Comparison of ENCODE assay signal across 11 mouse cellular contexts in the genomic region with DNA sequence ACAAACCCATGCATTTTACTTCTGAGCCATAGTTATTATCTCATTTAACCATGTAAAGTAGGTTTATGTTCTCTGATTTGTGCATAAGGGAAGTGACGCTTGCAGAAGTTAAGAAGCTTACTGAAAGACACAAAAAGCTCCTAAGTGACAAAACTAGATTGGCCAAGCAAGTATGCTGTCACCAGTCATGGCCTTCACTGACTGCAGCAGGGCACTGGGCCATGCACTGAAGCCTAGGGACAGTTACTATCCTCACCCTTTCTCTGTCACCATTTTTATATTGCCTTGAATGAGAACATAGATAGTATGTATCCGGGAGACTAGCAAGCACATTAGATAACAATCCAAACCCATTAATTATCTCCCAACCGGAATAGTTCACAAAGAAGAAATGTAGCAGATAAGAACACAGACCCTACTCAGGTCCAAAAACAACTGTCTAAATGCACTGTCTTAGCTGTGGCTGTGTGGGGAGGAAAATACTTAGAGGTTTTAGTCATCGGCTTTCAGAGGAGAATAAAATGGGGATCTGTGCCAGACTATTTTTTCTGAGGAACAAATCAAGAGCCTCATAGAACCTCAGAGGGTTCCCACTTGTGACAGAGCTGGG.
A peak's percentile ranks its signal among the peaks of the same experiment; 100 is the strongest.
DNase-seq lines count a peak whose midpoint lies in the region; ATAC-seq and TF ChIP-seq lines count a peak whose summit lies in the region.
"Had no signal": no experiment of that assay in that cellular context is flagged by ENCODE, and none has a peak within 500 bp of the region (broad histone marks: within the 10 kb centered on the region; RNA-seq: fewer than 3 reads in every experiment).

No protein-coding gene starts in this region.

- H3K27ac ChIP-seq in liver, adult 2 months (replicated peaks; ENCODE audit: insufficient read depth, low read depth, low read length): peak overlapping the region; percentile 48
- H3K27ac ChIP-seq in liver, embryonic 11.5 days (ENCODE audit: low read depth, low read length): no peak overlapping the region
- H3K27ac ChIP-seq: intestine, embryonic 15.5 days; neural tube, embryonic 12.5 days had no signal

- ATAC-seq in liver, embryonic 11.5 days (replicated peaks; ENCODE audit: low FRiP score): no peak
- ATAC-seq: intestine, embryonic 15.5 days had no signal

- no peak for TF ChIP-seq CTCF in liver, adult 2 months (IDR thresholded peaks at IDR 0.05; ENCODE audit: low read depth, low read length)

- intact Hi-C loops in left cerebral cortex, postnatal 36 days (cut with DNase I): no loop called here

- no peak overlapping the region for H3K4me3 ChIP-seq in liver, adult 2 months (ENCODE audit: insufficient read depth, low read depth, low read length)
- no peak overlapping the region for H3K4me3 ChIP-seq in liver, embryonic 11.5 days (ENCODE audit: low read depth, low read length)
- H3K4me3 ChIP-seq: intestine, embryonic 15.5 days; neural tube, embryonic 12.5 days had no signal

- H3K79me2 ChIP-seq in liver, adult 2 months (ENCODE audit: control insufficient read depth, insufficient read depth, low read length): no peaks in the 10 kb centered on the region

- H3K27me3 ChIP-seq in liver, adult 2 months (ENCODE audit: control insufficient read depth, insufficient read depth, low read length): no peaks in the 10 kb centered on the region
- H3K27me3 ChIP-seq in liver, embryonic 11.5 days (replicated peaks; ENCODE audit: control insufficient read depth, insufficient read depth, low read length): no peaks in the 10 kb centered on the region
- H3K27me3 ChIP-seq: intestine, embryonic 15.5 days; neural tube, embryonic 12.5 days had no signal

- DNase-seq in adrenal gland, adult (ENCODE audit: inconsistent age in 2 of 2, low spot score in 1 of 2): peak; percentile 24 to 64
- DNase-seq in adrenal gland, adult 18-20 months (ENCODE audit: low spot score in 2 of 2): no peak
- no peak for DNase-seq in liver, adult 2 months (ENCODE audit: extremely low read depth, low read depth, low spot score)
- DNase-seq in liver, embryonic 11.5 days (ENCODE audit: low spot score): no peak
- DNase-seq in heart, adult 9 months (ENCODE audit: low spot score in 2 of 2): peak; percentile 14 to 35
- DNase-seq in kidney, postnatal 10 days: peak; percentile 24
- DNase-seq in ovary, adult 18-20 months (ENCODE audit: low spot score): no peak
- DNase-seq in left cerebral cortex, postnatal 36 days (ENCODE audit: low spot score in 2 of 2): no peak

- H3K36me3 ChIP-seq in liver, adult 2 months (ENCODE audit: control insufficient read depth, insufficient read depth, low read length): no peaks in the 10 kb centered on the region
- H3K36me3 ChIP-seq in liver, embryonic 11.5 days (ENCODE audit: control insufficient read depth, insufficient read depth, low read length): no peaks in the 10 kb centered on the region; the same call in 1 of the 2 replicates
- H3K36me3 ChIP-seq: intestine, embryonic 15.5 days had no signal

- peaks cover 2% of the 10 kb centered on the region; the same call in 1 of the 2 replicates for H3K4me1 ChIP-seq in liver, adult 2 months (ENCODE audit: control insufficient read depth, insufficient read depth, low read length)
- no peaks in the 10 kb centered on the region for H3K4me1 ChIP-seq in liver, embryonic 11.5 days (replicated peaks; ENCODE audit: control insufficient read depth, insufficient read depth, low read length)
- H3K4me1 ChIP-seq: intestine, embryonic 15.5 days; neural tube, embryonic 12.5 days had no signal

- 74% methylated on average over 4 of the region's 4 CpGs for WGBS in liver, adult 2 months
- 71% methylated on average over 4 of the region's 4 CpGs for WGBS in liver, embryonic 11.5 days

- no peak for TF ChIP-seq POLR2A in liver, adult 2 months (IDR thresholded peaks at IDR 0.05; ENCODE audit: extremely low read depth, insufficient read depth, low read length)

- H3K4me2 ChIP-seq in liver, embryonic 11.5 days: no peak overlapping the region
- H3K4me2 ChIP-seq: intestine, embryonic 15.5 days; midbrain, embryonic 11.5 days; neural tube, embryonic 12.5 days had no signal

- no peaks in the 10 kb centered on the region for H3K9me3 ChIP-seq in liver, embryonic 11.5 days (ENCODE audit: control insufficient read depth, low read length)
- H3K9me3 ChIP-seq: intestine, embryonic 15.5 days; neural tube, embryonic 12.5 days had no signal

- no peak overlapping the region for H3K9ac ChIP-seq in liver, adult 2 months (ENCODE audit: low read depth, low read length)
- H3K9ac ChIP-seq in liver, embryonic 11.5 days (ENCODE audit: low read depth, low read length): no peak overlapping the region
- H3K9ac ChIP-seq: intestine, embryonic 15.5 days; neural tube, embryonic 12.5 days had no signal

Comparison
In these comparisons a context has a peak if more than half of its experiments do, and no peak if none do; other contexts are left out.
1. DNase-seq: peak in adrenal gland, adult (2 of 2), heart, adult 9 months (2 of 2) and kidney, postnatal 10 days (single experiment); none in adrenal gland, adult 18-20 months (0 of 2), liver, adult 2 months (single experiment), liver, embryonic 11.5 days (single experiment), ovary, adult 18-20 months (single experiment) and left cerebral cortex, postnatal 36 days (0 of 2).